ENCODE assay signal across 8 mouse cellular contexts in the genomic region with DNA sequence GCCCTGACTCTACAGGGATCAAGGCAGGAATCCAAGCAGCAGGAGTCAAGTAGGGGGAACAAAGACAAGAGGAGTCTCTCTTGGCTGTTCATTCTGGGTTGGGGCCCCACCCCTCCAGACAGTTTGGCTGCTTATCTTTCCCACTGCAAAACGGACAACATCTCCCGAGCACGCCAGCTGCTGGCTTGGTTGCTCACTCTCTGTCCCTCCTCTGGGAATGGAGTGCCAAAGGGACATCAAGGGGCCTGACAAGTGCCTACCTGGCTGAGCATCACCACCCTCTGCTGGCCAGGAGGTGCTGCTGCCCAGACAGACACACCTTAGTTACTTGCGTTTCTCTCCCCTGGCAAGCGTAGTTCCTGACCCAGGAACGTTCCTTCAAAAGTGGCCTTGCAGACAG. TPM values are rescaled to one million over a fixed set of nuclear protein-coding genes. Genes with fewer than 3 reads are reported as not detected.
DNase-seq lines count a peak whose midpoint lies in the region; ATAC-seq and TF ChIP-seq lines count a peak whose summit lies in the region.

No protein-coding gene starts in this region.

- no peak for ATAC-seq in embryonic facial prominence, embryonic 12.5 days (ENCODE audit: insufficient number of reproducible peaks, insufficient read depth, low FRiP score, low TSS enrichment)
- ATAC-seq in liver, embryonic 11.5 days (replicated peaks; ENCODE audit: low FRiP score), result peak; percentile 39

- no peak for DNase-seq in left cerebral cortex, adult 2 months (ENCODE audit: extremely low spot score in 1 of 2, low spot score in 2 of 2)
- no peak for DNase-seq in left cerebral cortex, adult 8-10 months (ENCODE audit: low spot score in 2 of 2)
- DNase-seq in heart, postnatal 4 days, result peak; percentile 64
- no peak for DNase-seq in liver, embryonic 11.5 days (ENCODE audit: low spot score)
- no peak for DNase-seq in layer of hippocampus, postnatal 25 days (ENCODE audit: extremely low spot score in 1 of 2, low spot score in 1 of 2)
- DNase-seq in layer of hippocampus, adult 18-20 months (ENCODE audit: low spot score in 2 of 2), result no peak

- intact Hi-C loops in left cerebral cortex, adult 2 months (cut with DNase I), result loop anchor here (2.0 kb wide), 1 partner anchor 25 kb away; a partner anchor contains a TSS

- H3K79me2 ChIP-seq in myocyte (ENCODE audit: control insufficient read depth, insufficient read depth), result peaks cover 66% of the 10 kb centered on the region

- WGBS in embryonic facial prominence, embryonic 12.5 days, result 76% methylated on average over 6 of the region's 6 CpGs
- 55% methylated on average over 6 of the region's 6 CpGs for WGBS in liver, embryonic 11.5 days

- TF ChIP-seq CTCF in left cerebral cortex, adult 2 months (IDR thresholded peaks at IDR 0.05), result peak; percentile 35

- H3K4me1 ChIP-seq in embryonic facial prominence, embryonic 12.5 days, result peaks cover 22% of the 10 kb centered on the region
- H3K4me1 ChIP-seq in liver, embryonic 11.5 days (replicated peaks; ENCODE audit: control insufficient read depth, insufficient read depth, low read length), result peaks cover 22% of the 10 kb centered on the region

- no peaks in the 10 kb centered on the region for H3K9me3 ChIP-seq in embryonic facial prominence, embryonic 12.5 days
- no peaks in the 10 kb centered on the region for H3K9me3 ChIP-seq in liver, embryonic 11.5 days (ENCODE audit: control insufficient read depth, low read length)

- no peak overlapping the region for H3K4me3 ChIP-seq in left cerebral cortex, adult 2 months
- H3K4me3 ChIP-seq in embryonic facial prominence, embryonic 12.5 days, result no peak overlapping the region
- H3K4me3 ChIP-seq in liver, embryonic 11.5 days (ENCODE audit: low read depth, low read length), result no peak overlapping the region
- no peak overlapping the region for H3K4me3 ChIP-seq in myocyte

- H3K27me3 ChIP-seq in embryonic facial prominence, embryonic 12.5 days, result no peaks in the 10 kb centered on the region
- no peaks in the 10 kb centered on the region for H3K27me3 ChIP-seq in liver, embryonic 11.5 days (replicated peaks; ENCODE audit: control insufficient read depth, insufficient read depth, low read length)
- no peaks in the 10 kb centered on the region for H3K27me3 ChIP-seq in myocyte (ENCODE audit: control insufficient read depth, insufficient read depth, insufficient read length)

- TF ChIP-seq POLR2A in myocyte (IDR thresholded peaks at IDR 0.05; ENCODE audit: insufficient read length, low read depth), result no peak

- no peak overlapping the region for H3K4me2 ChIP-seq in embryonic facial prominence, embryonic 12.5 days (replicated peaks)
- peak overlapping the region; percentile 40 for H3K4me2 ChIP-seq in liver, embryonic 11.5 days
- peak overlapping the region; percentile 75 for H3K4me2 ChIP-seq in myocyte (ENCODE audit: low read depth)

- no peak overlapping the region for H3ac ChIP-seq in myocyte (ENCODE audit: control insufficient read depth, insufficient read length)

- H3K9ac ChIP-seq in embryonic facial prominence, embryonic 12.5 days, result no peak overlapping the region
- H3K9ac ChIP-seq in liver, embryonic 11.5 days (ENCODE audit: low read depth, low read length), result peak overlapping the region; percentile 45

- H3K36me3 ChIP-seq in embryonic facial prominence, embryonic 12.5 days, result peaks cover 63% of the 10 kb centered on the region
- H3K36me3 ChIP-seq in liver, embryonic 11.5 days (ENCODE audit: control insufficient read depth, insufficient read depth, low read length), result peaks cover 17% of the 10 kb centered on the region
- peaks cover 17% of the 10 kb centered on the region for H3K36me3 ChIP-seq in myocyte (ENCODE audit: control insufficient read depth, insufficient read depth)

- H3K27ac ChIP-seq in left cerebral cortex, adult 2 months, result peak overlapping the region; percentile 85
- peak overlapping the region; percentile 80; the same call in 1 of the 2 replicates for H3K27ac ChIP-seq in embryonic facial prominence, embryonic 12.5 days
- peak overlapping the region; percentile 23; the same call in 1 of the 2 replicates for H3K27ac ChIP-seq in liver, embryonic 11.5 days (ENCODE audit: low read depth, low read length)

TF ChIP-seq in myocyte, 11 proteins besides CTCF, POLR2A, EP300 and RAD21:
- TF ChIP-seq SRF (IDR thresholded peaks at IDR 0.05; ENCODE audit: control insufficient read depth, insufficient read length, low read depth) (no peak), CEBPB (IDR thresholded peaks at IDR 0.05; ENCODE audit: insufficient read depth, poor library complexity, severe bottlenecking) (no peak), MYOG (IDR thresholded peaks at IDR 0.05; ENCODE audit: control insufficient read depth in 1 of 3, insufficient read depth in 1 of 3, insufficient read length in 2 of 3, low read depth in 2 of 3) (peak in 1 of 3 experiments; percentile 52), MYOD1 (IDR thresholded peaks at IDR 0.05; ENCODE audit: control insufficient read depth in 1 of 3, insufficient read length in 2 of 3, low read depth in 2 of 3) (peak in 2 of 3 experiments; percentile 44 to 64), TCF12 (IDR thresholded peaks at IDR 0.05; ENCODE audit: insufficient read depth, poor library complexity, severe bottlenecking) (no peak), E2F4 (IDR thresholded peaks at IDR 0.05; ENCODE audit: insufficient read depth) (no peak), POLR2AphosphoS2 (IDR thresholded peaks at IDR 0.05; ENCODE audit: insufficient read length, low read depth) (no peak)

RNA-seq across cellular contexts. Expression of a gene that starts 25.7 kb away (rescaled TPM):
- 10 to 100 TPM; 49.3 to 54.2 TPM for total RNA-seq in left cerebral cortex, adult 2 months (2021)
- 10 to 100 TPM; 49.4 to 54.6 (median 53.5) TPM for total RNA-seq in left cerebral cortex, adult 8-10 months (2022)
- polyA plus RNA-seq in embryonic facial prominence, embryonic 12.5 days (2016; fragmentation: Nextera tagmentation; extraction: Ambion mirVana), result 40.0 and 41.1 TPM in 2 replicates
- 10 to 100 TPM; 62.7 to 65.0 TPM for total RNA-seq in heart, postnatal 4 days (2021)
- 26.1 and 27.8 TPM in 2 replicates for polyA plus RNA-seq in liver, embryonic 11.5 days (2014; fragmentation: Nextera tagmentation; extraction: Ambion mirVana)
- 81.9 TPM for polyA plus RNA-seq in myocyte (2012; fragmentation: generic; extraction: Trizol)
- 10 to 100 TPM; 66.2 to 66.8 TPM for total RNA-seq in layer of hippocampus, postnatal 25 days (2021)
- 10 to 100 TPM; 61.4 to 63.7 TPM for total RNA-seq in layer of hippocampus, adult 18-20 months (2021)

RNA-seq across cellular contexts. Expression of a gene that starts 27.1 kb away (rescaled TPM):
- not detected for total RNA-seq in left cerebral cortex, adult 2 months (2021)
- not detected for total RNA-seq in left cerebral cortex, adult 8-10 months (2022)
- polyA plus RNA-seq in embryonic facial prominence, embryonic 12.5 days (2016; fragmentation: Nextera tagmentation; extraction: Ambion mirVana), result not detected in 2 replicates
- not detected for total RNA-seq in heart, postnatal 4 days (2021)
- not detected in 2 replicates for polyA plus RNA-seq in liver, embryonic 11.5 days (2014; fragmentation: Nextera tagmentation; extraction: Ambion mirVana)
- polyA plus RNA-seq in myocyte (2012; fragmentation: generic; extraction: Trizol), result 85.4 TPM
- total RNA-seq in layer of hippocampus, postnatal 25 days (2021), result not detected
- not detected for total RNA-seq in layer of hippocampus, adult 18-20 months (2021)

Comparison
In these comparisons a context has a peak if more than half of its experiments do, and no peak if none do; other contexts are left out.
1. H3K27ac ChIP-seq: peak in every context shown above with its lines; median percentile 85 in left cerebral cortex, adult 2 months; 80 in embryonic facial prominence, embryonic 12.5 days; 23 in liver, embryonic 11.5 days.